Mouse (Mus musculus): ENCODE data around the gene Grb14. TPM values are rescaled to one million over a fixed set of nuclear protein-coding genes. Genes with fewer than 3 reads are reported as not detected.
A peak's percentile ranks its signal among the peaks of the same experiment; 100 is the strongest.

The Grb14 gene
- polyA plus RNA-seq, 1 experiment from 2014 or later, result 11.6 TPM

GRCm38 (mm10) chr2:64885696-64886095, 139.1 kb downstream of the Grb14 start:
- peak; percentile 38 for DNase-seq (ENCODE audit: low spot score)
- no peaks in the 10 kb centered on the region for H3K36me3 ChIP-seq (ENCODE audit: control insufficient read depth, insufficient read depth, low read length)
- H3K27ac ChIP-seq (replicated peaks; ENCODE audit: low read depth, low read length), result no peak overlapping the region
- H3K4me2 ChIP-seq (ENCODE audit: low read depth, low read length), result no peak overlapping the region
- H3K27me3 ChIP-seq (replicated peaks; ENCODE audit: control insufficient read depth, insufficient read depth, low read length), result no peaks in the 10 kb centered on the region
- H3K9me3 ChIP-seq (ENCODE audit: control insufficient read depth, low read length), result no peaks in the 10 kb centered on the region
- no peak overlapping the region for H3K9ac ChIP-seq (ENCODE audit: low read depth, low read length)
- WGBS, result 38% methylated on average over 5 of the region's 5 CpGs
- no peak overlapping the region for H3K4me3 ChIP-seq (ENCODE audit: low read depth, low read length)
- ATAC-seq (ENCODE audit: low read depth), result peak; percentile 26; the same call in 1 of the 2 replicates
- H3K4me1 ChIP-seq (ENCODE audit: control insufficient read depth, insufficient read depth, low read length), result no peaks in the 10 kb centered on the region

- 22% methylated on average over 2 of the region's 2 CpGs for WGBS
- Histone ChIP-seq H3K9ac (ENCODE audit: low read depth, low read length) (no peak overlapping the region), H3K4me3 (ENCODE audit: low read depth, low read length) (no peak overlapping the region), H3K27ac (replicated peaks; ENCODE audit: low read depth, low read length) (no peak overlapping the region), H3K9me3 (ENCODE audit: control insufficient read depth, low read length) (no peaks in the 10 kb centered on the region), H3K4me2 (ENCODE audit: low read depth, low read length) (no peak overlapping the region), H3K4me1 (ENCODE audit: control insufficient read depth, insufficient read depth, low read length) (no peaks in the 10 kb centered on the region), H3K36me3 (ENCODE audit: control insufficient read depth, insufficient read depth, low read length) (no peaks in the 10 kb centered on the region), H3K27me3 (replicated peaks; ENCODE audit: control insufficient read depth, insufficient read depth, low read length) (no peaks in the 10 kb centered on the region)
- DNase-seq (ENCODE audit: low spot score) (no peak), ATAC-seq (ENCODE audit: low read depth) (no peak)
Observed at GRCm38 (mm10) chr2:64878275-64878674, 146.5 kb downstream of the Grb14 start.

Other genes with a start within 250 kb of the Grb14 start
- gene Cobll1, start 214.4 kb upstream of the Grb14 start, polyA plus RNA-seq (2014; fragmentation: Nextera tagmentation; extraction: Ambion mirVana), result 3.5 and 4.1 TPM in 2 replicates

Measured in embryonic facial prominence, embryonic 14.5 days (tissue).